Mouse (Mus musculus) small intestine, adult 2 months (tissue): Measurements from ENCODE around the gene Polr2a.

Experiments used
- CTCF ChIP-seq: fragments of 200-500 bp; IDR thresholded peaks from 2 replicates; pipeline ENCODE4 v1.5.1; 2012; ENCODE audit warnings: low read depth, mild to moderate bottlenecking, control low read depth, inconsistent platforms, low read length, moderate library complexity, mixed read lengths; ENCODE audit not compliant: insufficient replicate concordance, insufficient read length; ENCODE audit errors: extremely low read depth
- POLR2A ChIP-seq: fragments of 200-500 bp; IDR thresholded peaks from 2 replicates; pipeline ENCODE4 v1.6.1; 2012; ENCODE audit warnings: low read depth, mild to moderate bottlenecking, control low read depth, inconsistent platforms, low read length, moderate library complexity

DNA sequence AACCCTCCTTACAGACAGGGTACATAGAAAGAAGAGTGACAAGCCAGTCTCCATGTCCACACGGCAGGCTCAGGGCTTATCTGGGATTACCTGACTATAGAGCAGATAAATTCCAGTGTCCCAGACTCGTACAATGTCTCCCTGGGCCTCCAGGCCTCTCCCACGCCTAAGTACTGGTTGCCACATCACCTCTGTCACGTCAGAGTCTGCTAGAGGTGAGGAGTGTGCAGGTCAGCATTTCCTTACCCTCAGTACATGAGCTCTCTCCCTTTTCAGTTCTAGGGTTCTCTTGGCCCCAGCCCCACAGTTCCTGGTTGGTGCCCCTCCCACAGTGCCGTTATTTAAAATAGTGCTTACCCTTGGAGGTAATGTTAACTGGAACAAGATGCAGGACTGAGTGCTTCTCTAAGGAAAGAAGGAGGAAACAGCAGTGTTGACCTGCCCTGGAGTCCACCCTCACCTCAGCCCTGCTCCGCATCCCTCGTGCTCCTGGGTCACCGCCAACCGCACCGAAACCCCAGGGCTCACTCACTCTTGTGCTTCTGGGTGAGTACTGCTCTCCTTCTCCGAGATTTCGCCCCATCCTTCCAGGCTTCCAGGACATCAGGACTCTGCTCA lies 74.2 kb downstream of the Polr2a start:
- TF ChIP-seq POLR2A (no peak; the same call in 1 of the 2 replicates), CTCF (no peak)
